Mouse (Mus musculus) liver, adult 2 months (tissue): Measurements from ENCODE around the gene Dok5. TPM values are rescaled to one million over a fixed set of nuclear protein-coding genes. Genes with fewer than 3 reads are reported as not detected.

Experiments
- DNase-seq: peaks from one replicate; pipeline ENCODE4 v3.0.0-alpha.2; 2011; ENCODE audit warnings: low read depth, low spot score; ENCODE audit errors: extremely low read depth
- H3K27ac ChIP-seq: fragments of 200-500 bp; replicated peaks from 2 replicates; pipeline ENCODE4 v1.5.1; 2012; ENCODE audit warnings: low read depth, mild to moderate bottlenecking, control low read depth, inconsistent platforms, low read length; ENCODE audit not compliant: insufficient read depth
- H3K27me3 ChIP-seq: fragments of 200-500 bp; 2 replicates; pipeline ENCODE4 v1.6.1; 2012; ENCODE audit warnings: mild to moderate bottlenecking, moderate library complexity, low read length, inconsistent platforms; ENCODE audit not compliant: control insufficient read depth, insufficient read depth
- H3K36me3 ChIP-seq: fragments of 200-500 bp; 2 replicates; pipeline ENCODE4 v1.6.1; 2012; ENCODE audit warnings: low read length, inconsistent platforms; ENCODE audit not compliant: control insufficient read depth, insufficient read depth
- H3K4me1 ChIP-seq: fragments of 200-500 bp; 2 replicates; pipeline ENCODE4 v1.6.1; 2011; ENCODE audit warnings: low read length; ENCODE audit not compliant: control insufficient read depth, insufficient read depth
- H3K4me3 ChIP-seq: fragments of 200-500 bp; 2 replicates; pipeline ENCODE4 v1.5.1; 2011; ENCODE audit warnings: low read depth, mild to moderate bottlenecking, control low read depth, low read length, moderate library complexity; ENCODE audit not compliant: insufficient read depth
- H3K79me2 ChIP-seq: fragments of 200-500 bp; 2 replicates; pipeline ENCODE4 v1.6.1; 2012; ENCODE audit warnings: inconsistent platforms, mild to moderate bottlenecking, low read length, moderate library complexity; ENCODE audit not compliant: control insufficient read depth, insufficient read depth
- H3K9ac ChIP-seq: fragments of 200-500 bp; 2 replicates; pipeline ENCODE4 v1.6.1; 2012; ENCODE audit warnings: low read depth, mild to moderate bottlenecking, control low read depth, inconsistent platforms, low read length
- CTCF ChIP-seq: fragments of 200-500 bp; IDR thresholded peaks from 2 replicates; pipeline ENCODE4 v1.5.1; 2011; ENCODE audit warnings: low read depth, low read length, control low read depth
- POLR2A ChIP-seq: fragments of 200-500 bp; IDR thresholded peaks from 2 replicates; pipeline ENCODE4 v1.6.1; 2011; ENCODE audit warnings: low read length, control low read depth; ENCODE audit not compliant: insufficient read depth; ENCODE audit errors: extremely low read depth
- WGBS: fragments of 180-500 bp; shearing (Covaris S2); methylation state at CpG from one replicate; pipeline ENCODE4 v1.1.7; 2018; 5-methylcytosine and 5-hydroxymethylcytosine counted together
- polyA plus RNA-seq: library from polyadenylated mRNA; depleted of rRNA; stranded (reverse); fragments of >200 nt; gene quantifications from 2 replicates; pipeline ENCODE4 v1.2.3, GENCODE M21; 2012; rRNA removed
- total RNA-seq: library from RNA; depleted of rRNA; stranded (reverse); fragments of >200 nt; gene quantifications from 2 replicates; pipeline ENCODE4 v1.2.3, GENCODE M21; 2014; rRNA removed

Gene Dok5
- not detected in 2 replicates for total RNA-seq
- polyA plus RNA-seq, result not detected in 2 replicates

GRCm38 (mm10) chr2:170731632-170732561 lies at the start of gene Dok5:
Gene Dok5 (plus strand): TSS chr2:170731807.
- 4% methylated on average over 52 of the region's 53 CpGs for WGBS
- H3K9ac ChIP-seq, result no peak within 1 kb of the TSS
- TF ChIP-seq CTCF, result no peak
- no peak for TF ChIP-seq POLR2A
- no peak within 1 kb of the TSS for H3K27ac ChIP-seq
- H3K4me1 ChIP-seq, result no peaks in the 10 kb centered on the region
- DNase-seq, result no peak
- H3K36me3 ChIP-seq, result no peaks in the 10 kb centered on the region
- peak within 1 kb of the TSS; percentile 51; the same call in 1 of the 2 replicates for H3K4me3 ChIP-seq
- no peaks in the 10 kb centered on the region for H3K27me3 ChIP-seq
- no peaks in the 10 kb centered on the region for H3K79me2 ChIP-seq

GRCm38 (mm10) chr2:170683385-170683784 lies 48.2 kb upstream of the Dok5 start:
- no peaks in the 10 kb centered on the region for H3K4me1 ChIP-seq
- peak; percentile 25; the same call in 1 of the 2 replicates for TF ChIP-seq CTCF
- no peak for TF ChIP-seq POLR2A
- 69% methylated on average over 2 of the region's 2 CpGs for WGBS
- H3K27me3 ChIP-seq, result no peaks in the 10 kb centered on the region
- DNase-seq, result no peak
- no peak overlapping the region for H3K27ac ChIP-seq
- H3K79me2 ChIP-seq, result no peaks in the 10 kb centered on the region
- H3K4me3 ChIP-seq, result no peak overlapping the region
- H3K36me3 ChIP-seq, result no peaks in the 10 kb centered on the region
- no peak overlapping the region for H3K9ac ChIP-seq

GRCm38 (mm10) chr2:170695071-170695936 lies 36.3 kb upstream of the Dok5 start:
- H3K4me3 ChIP-seq, result no peak overlapping the region
- WGBS, result 82% methylated on average over 23 of the region's 23 CpGs
- H3K27ac ChIP-seq, result no peak overlapping the region
- H3K79me2 ChIP-seq, result no peaks in the 10 kb centered on the region
- no peak for TF ChIP-seq POLR2A
- no peak for TF ChIP-seq CTCF
- no peaks in the 10 kb centered on the region for H3K4me1 ChIP-seq
- H3K36me3 ChIP-seq, result no peaks in the 10 kb centered on the region
- no peak overlapping the region for H3K9ac ChIP-seq
- 0 out of 2 replicates have a peak, but pooled peaks cover 2% of the 10 kb centered on the region for H3K27me3 ChIP-seq
- DNase-seq, result no peak

- TF ChIP-seq CTCF (no peak), POLR2A (no peak)
- Histone ChIP-seq H3K27me3 (0 out of 2 replicates have a peak, but pooled peaks cover 2% of the 10 kb centered on the region), H3K79me2 (no peaks in the 10 kb centered on the region), H3K9ac (no peak overlapping the region), H3K4me3 (no peak overlapping the region), H3K4me1 (no peaks in the 10 kb centered on the region), H3K36me3 (no peaks in the 10 kb centered on the region), H3K27ac (no peak overlapping the region)
- WGBS, result 61% methylated on average over 14 of the region's 14 CpGs
- no peak for DNase-seq
Observed at GRCm38 (mm10) chr2:170695937-170696510, 35.6 kb upstream of the Dok5 start.

GRCm38 (mm10) chr2:170700471-170700870 lies 31.1 kb upstream of the Dok5 start:
- Histone ChIP-seq H3K27me3 (no peaks in the 10 kb centered on the region), H3K27ac (no peak overlapping the region), H3K9ac (no peak overlapping the region), H3K79me2 (no peaks in the 10 kb centered on the region), H3K4me1 (no peaks in the 10 kb centered on the region), H3K36me3 (no peaks in the 10 kb centered on the region), H3K4me3 (no peak overlapping the region)
- DNase-seq, result no peak
- WGBS, result 70% methylated on average over 4 of the region's 4 CpGs
- TF ChIP-seq CTCF, result no peak
- no peak for TF ChIP-seq POLR2A
